Mouse (Mus musculus): ENCODE results near the gene Mctp1. TPM values are rescaled to one million over a fixed set of nuclear protein-coding genes. Genes with fewer than 3 reads are reported as not detected.

Gene Mctp1
- total and polyA plus RNA-seq, 3 experiments = not detected

DNA sequence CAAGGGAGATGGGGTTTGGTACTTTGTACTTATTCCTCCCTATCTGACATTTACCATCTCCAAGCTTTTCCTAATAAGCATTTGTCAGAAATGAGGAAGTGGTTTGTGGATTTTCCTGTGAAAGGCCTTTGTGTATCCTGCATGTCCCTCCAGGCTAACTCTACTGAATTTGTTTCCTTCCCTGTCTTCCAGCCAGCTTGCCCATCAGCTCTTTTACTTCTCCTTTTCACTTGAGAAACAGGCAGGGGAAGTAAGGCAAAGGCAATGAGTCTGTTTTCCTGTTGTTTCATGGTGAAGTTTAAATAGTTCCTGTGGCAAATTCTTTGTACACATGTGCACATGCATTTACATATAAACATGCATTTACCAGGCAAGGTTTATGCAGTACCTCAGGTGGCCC is 11.6 kb downstream of the Mctp1 start:
- Histone ChIP-seq H3K27ac (ENCODE audit: control insufficient read depth, low read depth, low read length) (no peak overlapping the region), H3K79me2 (ENCODE audit: control insufficient read depth, insufficient read depth, low read length, poor library complexity) (no peaks in the 10 kb centered on the region), H3K27me3 (ENCODE audit: control insufficient read depth in 1 of 2, insufficient read depth in 2 of 2, low read length in 2 of 2) (no peaks in the 10 kb centered on the region), H3K9ac (ENCODE audit: control insufficient read depth, low read depth, low read length, poor library complexity, severe bottlenecking) (no peak overlapping the region), H3K4me3 (ENCODE audit: control insufficient read depth in 1 of 2, insufficient read depth in 1 of 2, low read depth in 2 of 2, low read length in 2 of 2) (no peak overlapping the region), H3K4me1 (ENCODE audit: control insufficient read depth in 1 of 2, insufficient read depth in 2 of 2, low read length in 2 of 2) (no peaks in the 10 kb centered on the region), H3K36me3 (ENCODE audit: control insufficient read depth in 1 of 2, insufficient read depth in 2 of 2, low read length in 2 of 2) (no peaks in the 10 kb centered on the region), H3K9me3 (replicated peaks; ENCODE audit: insufficient read depth, low read length) (no peaks in the 10 kb centered on the region)
- DNase-seq (ENCODE audit: low read depth, low spot score) = peak; percentile 21
- TF ChIP-seq MEF2A (IDR thresholded peaks at IDR 0.05; ENCODE audit: extremely low read depth, insufficient replicate concordance, low read depth, low read length, poor library complexity, severe bottlenecking) (no peak), SMC3 (IDR thresholded peaks at IDR 0.05; ENCODE audit: low read depth, low read length) (no peak), GABPA (IDR thresholded peaks at IDR 0.05; ENCODE audit: low read depth, low read length) (no peak), ELF1 (IDR thresholded peaks at IDR 0.05; ENCODE audit: low read depth, low read length) (no peak), RCOR1 (IDR thresholded peaks at IDR 0.05; ENCODE audit: low read depth, low read length) (no peak), USF2 (IDR thresholded peaks at IDR 0.05; ENCODE audit: borderline replicate concordance in 1 of 2, insufficient read depth in 1 of 2, low read depth in 1 of 2, low read length in 2 of 2) (no peak), ZNF384 (IDR thresholded peaks at IDR 0.05; ENCODE audit: low read depth, low read length) (no peak)

DNA sequence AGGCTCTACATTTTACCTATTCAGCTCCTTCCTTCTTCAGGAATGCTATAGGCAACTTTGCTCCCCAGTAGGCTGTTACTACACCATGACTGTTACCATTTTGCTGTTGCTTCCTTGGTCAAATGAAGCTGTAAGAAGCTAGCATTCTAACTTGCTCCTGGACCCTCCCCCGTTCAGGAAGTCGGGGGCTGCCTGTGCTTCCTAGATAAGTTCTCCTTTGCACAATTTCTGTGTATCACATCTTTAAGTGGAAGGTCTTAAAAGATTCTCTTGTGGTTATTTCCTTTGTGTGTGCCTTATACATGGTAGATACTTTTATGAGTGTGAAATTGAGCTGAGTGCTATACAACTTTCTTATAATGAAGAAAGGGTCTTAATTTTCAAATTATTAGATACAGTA is 25.0 kb downstream of the Mctp1 start:
- H3K36me3 ChIP-seq (ENCODE audit: control insufficient read depth in 1 of 2, insufficient read depth in 2 of 2, low read length in 2 of 2) = peaks cover 0 to 12% of the 10 kb centered on the region in 2 experiments; a peak in 2 of 4 replicates
- no peaks in the 10 kb centered on the region for H3K27me3 ChIP-seq (ENCODE audit: control insufficient read depth in 1 of 2, insufficient read depth in 2 of 2, low read length in 2 of 2)
- H3K9ac ChIP-seq (ENCODE audit: control insufficient read depth, low read depth, low read length, poor library complexity, severe bottlenecking) = no peak overlapping the region
- peak; percentile 79 for DNase-seq (ENCODE audit: low read depth, low spot score)
- no peaks in the 10 kb centered on the region for H3K9me3 ChIP-seq (replicated peaks; ENCODE audit: insufficient read depth, low read length)
- H3K4me1 ChIP-seq (ENCODE audit: control insufficient read depth in 1 of 2, insufficient read depth in 2 of 2, low read length in 2 of 2) = peaks cover 5 to 15% of the 10 kb centered on the region in 2 experiments; a peak in 3 of 4 replicates
- TF ChIP-seq RCOR1 (IDR thresholded peaks at IDR 0.05; ENCODE audit: low read depth, low read length) (peak; percentile 59; the same call in 1 of the 2 replicates), UBTF (IDR thresholded peaks at IDR 0.05; ENCODE audit: borderline replicate concordance, insufficient read depth, low read depth, low read length) (no peak), TBP (IDR thresholded peaks at IDR 0.05; ENCODE audit: low read depth, low read length) (no peak), CHD2 (IDR thresholded peaks at IDR 0.05; ENCODE audit: low read length) (peak; percentile 60; the same call in 1 of the 2 replicates), GATA1 (IDR thresholded peaks at IDR 0.05; ENCODE audit: low read depth, low read length) (peak; percentile 75), TAL1 (IDR thresholded peaks at IDR 0.05; ENCODE audit: low read length) (peak; percentile 88), RAD21 (IDR thresholded peaks at IDR 0.05; ENCODE audit: low read depth, low read length) (no peak), KAT2A (conservative IDR thresholded peaks at IDR 0.05; ENCODE audit: low read depth, low read length) (no peak), EP300 (IDR thresholded peaks at IDR 0.05; ENCODE audit: low read depth in 1 of 2, low read length in 2 of 2) (peak; percentile 90), TCF12 (IDR thresholded peaks at IDR 0.05; ENCODE audit: low read depth, low read length) (peak; percentile 92), NELFE (IDR thresholded peaks at IDR 0.05; ENCODE audit: low read depth, low read length) (no peak), ETS1 (IDR thresholded peaks at IDR 0.05; ENCODE audit: low read depth, low read length) (peak; percentile 49), MYC (IDR thresholded peaks at IDR 0.05; ENCODE audit: low read depth, low read length) (no peak)
- peak overlapping the region; percentile 54 for H3K27ac ChIP-seq (ENCODE audit: control insufficient read depth, low read depth, low read length)
- no peaks in the 10 kb centered on the region for H3K79me2 ChIP-seq (ENCODE audit: control insufficient read depth, insufficient read depth, low read length, poor library complexity)
- no peak overlapping the region for H3K4me3 ChIP-seq (ENCODE audit: control insufficient read depth in 1 of 2, insufficient read depth in 1 of 2, low read depth in 2 of 2, low read length in 2 of 2)
